Mouse (Mus musculus) mouse trophoblast stem cell (cell line): ENCODE results near the gene 4931428F04Rik.
"Not testable (repeated sequence)": the region's sequence is repeated elsewhere in the genome, so short reads cannot be mapped to it uniquely, and the experiment has no call there.

Experiments used
- in situ Hi-C, 2 experiments: fragments of 300-500 bp; cut with MseI, MboI; formaldehyde crosslinking; loops; 2 replicates in 1 of 2; 3 replicates in 1 of 2; pipeline ENCODE4 v1.15.1; 2025

4931428F04Rik gene

GRCm38 (mm10) chr8:105307670-105308069 lies 18.0 kb upstream of the 4931428F04Rik start:
- in situ Hi-C loops = no loop called here

- in situ Hi-C loops = no loop called here
These were observed 16.6 kb upstream of the 4931428F04Rik start for GRCm38 (mm10) chr8:105306146-105306691.

GRCm38 (mm10) chr8:105305211-105306145 lies 15.8 kb upstream of the 4931428F04Rik start, which contains the start of gene Elmo3:
Gene Elmo3, plus strand, starts transcription at chr8:105305601.
- in situ Hi-C loops = no loop called here

GRCm38 (mm10) chr8:105304325-105305210 lies 14.9 kb upstream of the 4931428F04Rik start:
- in situ Hi-C loops = no loop called here

GRCm38 (mm10) chr8:105303874-105304273 lies 14.2 kb upstream of the 4931428F04Rik start:
- in situ Hi-C loops = no loop called here

GRCm38 (mm10) chr8:105303396-105303795 lies 13.7 kb upstream of the 4931428F04Rik start:
- in situ Hi-C loops = no loop called here

- in situ Hi-C loops = no loop called here
These were observed 10.3 kb upstream of the 4931428F04Rik start for GRCm38 (mm10) chr8:105299962-105300361.

- in situ Hi-C loops = no loop called here
These were observed 8.9 kb upstream of the 4931428F04Rik start for GRCm38 (mm10) chr8:105298351-105299252.

GRCm38 (mm10) chr8:105297511-105298192 lies 8.0 kb upstream of the 4931428F04Rik start, which contains the start of gene E2f4:
Gene E2f4, plus strand, starts transcription at chr8:105297663.
- in situ Hi-C loops = no loop called here

GRCm38 (mm10) chr8:105295895-105296573 lies 6.4 kb upstream of the 4931428F04Rik start, which contains the start of gene Exoc3l:
Gene Exoc3l, minus strand, starts transcription at chr8:105296101.
- in situ Hi-C loops = no loop called here

GRCm38 (mm10) chr8:105295256-105295655 lies 5.6 kb upstream of the 4931428F04Rik start:
- in situ Hi-C loops = no loop called here

- in situ Hi-C loops = no loop called here
These were observed 5.1 kb upstream of the 4931428F04Rik start for GRCm38 (mm10) chr8:105294776-105295175.

- in situ Hi-C loops = no loop called here
These were observed 3.7 kb upstream of the 4931428F04Rik start for GRCm38 (mm10) chr8:105293405-105293804.

GRCm38 (mm10) chr8:105292471-105292870 lies 2.8 kb upstream of the 4931428F04Rik start:
- in situ Hi-C loops = no loop called here

GRCm38 (mm10) chr8:105291802-105292201 lies 2.1 kb upstream of the 4931428F04Rik start:
- in situ Hi-C loops = not testable (repeated sequence)

GRCm38 (mm10) chr8:105291364-105291763 lies 1.7 kb upstream of the 4931428F04Rik start:
- in situ Hi-C loops = not testable (repeated sequence)

GRCm38 (mm10) chr8:105290554-105291314 lies 1.1 kb upstream of the 4931428F04Rik start:
- in situ Hi-C loops = no loop called here

GRCm38 (mm10) chr8:105288958-105289732 lies 519 bp downstream of the 4931428F04Rik start:
- in situ Hi-C loops = no loop called here
